Mouse (Mus musculus) heart, embryonic 14.5 days (tissue): ENCODE results near the gene Ddx18. TPM values are rescaled to one million over a fixed set of nuclear protein-coding genes. Genes with fewer than 3 reads are reported as not detected.
A peak's percentile ranks its signal among the peaks of the same experiment; 100 is the strongest.

Experiments used
- ATAC-seq: fragments of 200-750 bp; cut with Nextera tagmentation; 2 replicates; pipeline ENCODE4 v1.8.0; 2017; ENCODE audit warnings: low read depth, moderate TSS enrichment; ENCODE audit not compliant: insufficient number of reproducible peaks, insufficient read depth, low FRiP score
- H3K27ac ChIP-seq, 2 experiments: fragments of 200-500 bp in 1 of 2; fragments of 300-500 bp in 1 of 2; sonication (generic) in 1 of 2; replicated peaks in 1 of 2; 2 replicates each; pipeline ENCODE4 v1.5.1; 2012 to 2014; ENCODE audit warnings: low read depth in 2 of 2, low read length in 2 of 2, control low read depth in 1 of 2, mild to moderate bottlenecking in 1 of 2, mixed read lengths in 1 of 2; ENCODE audit not compliant: control insufficient read depth in 1 of 2, insufficient read depth in 1 of 2
- H3K27me3 ChIP-seq: fragments of 300-500 bp; sonication (generic); 2 replicates; pipeline ENCODE4 v1.6.1; 2014; ENCODE audit warnings: mild to moderate bottlenecking, low read length, control low read depth; ENCODE audit not compliant: control insufficient read depth, insufficient read depth
- H3K36me3 ChIP-seq: fragments of 300-500 bp; sonication (generic); 2 replicates; pipeline ENCODE4 v1.6.1; 2014; ENCODE audit warnings: mild to moderate bottlenecking, control low read depth, low read length, mixed read lengths; ENCODE audit not compliant: control insufficient read depth, insufficient read depth
- H3K4me1 ChIP-seq, 2 experiments: fragments of 200-500 bp in 1 of 2; fragments of 300-500 bp in 1 of 2; sonication (generic) in 1 of 2; 2 replicates each; pipeline ENCODE4 v1.6.1; 2012 to 2014; ENCODE audit warnings: low read length in 2 of 2, control low read depth in 1 of 2, mixed read lengths in 1 of 2; ENCODE audit not compliant: control insufficient read depth in 2 of 2, insufficient read depth in 2 of 2
- H3K4me2 ChIP-seq: fragments of 300-500 bp; sonication (generic); 2 replicates; pipeline ENCODE4 v1.6.1; 2014; ENCODE audit warnings: mild to moderate bottlenecking, low read length
- H3K4me3 ChIP-seq, 2 experiments: fragments of 200-500 bp in 1 of 2; fragments of 300-500 bp in 1 of 2; sonication (generic) in 1 of 2; 2 replicates each; pipeline ENCODE4 v1.5.1; 2012 to 2014; ENCODE audit warnings: low read length in 2 of 2, mild to moderate bottlenecking in 2 of 2, control low read depth in 1 of 2, low read depth in 1 of 2, moderate library complexity in 1 of 2; ENCODE audit not compliant: control insufficient read depth in 1 of 2, insufficient read depth in 1 of 2
- H3K9ac ChIP-seq: fragments of 300-500 bp; sonication (generic); 2 replicates; pipeline ENCODE4 v1.6.1; 2014; ENCODE audit warnings: mild to moderate bottlenecking, low read length
- H3K9me3 ChIP-seq: fragments of 300-500 bp; sonication (generic); 2 replicates; pipeline ENCODE4 v1.6.1; 2016; ENCODE audit warnings: low read length, control low read depth; ENCODE audit not compliant: control insufficient read depth
- WGBS: fragments of 180-500 bp; shearing (Covaris S2); extraction: QIAGEN DNeasy Blood & Tissue Kit; methylation state at CpG from one replicate; pipeline ENCODE4 v1.1.7; 2014; 5-methylcytosine and 5-hydroxymethylcytosine counted together
- polyA plus RNA-seq: library from polyadenylated mRNA; unstranded; fragments of >200 nt; fragmentation: Nextera tagmentation; extraction: Ambion mirVana; gene quantifications from 2 replicates; pipeline ENCODE4 v1.2.1, GENCODE M21; 2014

Gene Ddx18
- polyA plus RNA-seq, 1 experiment from 2014 or later = 35.7 TPM

GRCm38 (mm10) chr1:121527600-121528398 lies 40.0 kb downstream of the Ddx18 start:
- peaks cover 32% of the 10 kb centered on the region for H3K27me3 ChIP-seq
- ATAC-seq = no peak

GRCm38 (mm10) chr1:121527061-121527460 lies 40.7 kb downstream of the Ddx18 start:
- H3K36me3 ChIP-seq = no peaks in the 10 kb centered on the region
- peaks cover 5 to 12% of the 10 kb centered on the region in 2 experiments; a peak in 3 of 4 replicates for H3K4me1 ChIP-seq
- no peak overlapping the region for H3K9ac ChIP-seq
- ATAC-seq = no peak
- no peaks in the 10 kb centered on the region for H3K9me3 ChIP-seq
- peak overlapping the region in 1 of 2 experiments; percentile 39; a peak in 2 of 4 replicates for H3K4me3 ChIP-seq
- peaks cover 32% of the 10 kb centered on the region for H3K27me3 ChIP-seq
- WGBS = 42% methylated on average over 17 of the region's 17 CpGs
- H3K27ac ChIP-seq = no peak overlapping the region
- peak overlapping the region; percentile 63; the same call in 1 of the 2 replicates for H3K4me2 ChIP-seq

More at GRCm38 (mm10) chr1:121527600-121528398, 40.0 kb downstream of the Ddx18 start:
- Histone ChIP-seq H3K9me3 (no peaks in the 10 kb centered on the region), H3K4me2 (peak overlapping the region; percentile 63), H3K27ac (no peak overlapping the region), H3K4me1 (peaks cover 5 to 12% of the 10 kb centered on the region in 2 experiments; a peak in 3 of 4 replicates), H3K9ac (no peak overlapping the region), H3K4me3 (peak overlapping the region; percentile 30 to 39), H3K36me3 (no peaks in the 10 kb centered on the region)
- WGBS = 14% methylated on average over 55 of the region's 55 CpGs

DNA sequence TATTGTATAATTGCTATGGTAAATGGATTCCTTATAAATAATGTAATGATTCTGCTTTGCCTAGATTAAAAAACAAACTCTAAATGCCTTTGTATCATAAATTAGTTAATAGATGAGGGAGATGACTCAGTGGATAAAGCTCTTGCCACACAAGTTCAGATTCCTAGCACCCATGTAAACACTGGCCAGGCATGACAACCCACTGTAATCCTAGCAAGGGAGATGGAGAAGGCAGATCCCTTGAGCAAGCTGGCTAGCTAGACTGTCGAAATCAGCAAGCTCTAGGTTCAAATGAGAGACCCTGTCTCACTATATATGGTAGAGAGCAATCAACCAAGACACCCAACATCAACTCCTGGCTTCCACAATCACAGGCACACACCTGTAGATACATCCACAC lies 49.2 kb downstream of the Ddx18 start:
- H3K4me2 ChIP-seq = no peak overlapping the region
- 77% methylated on average over 1 of the region's 1 CpGs for WGBS
- H3K36me3 ChIP-seq = no peaks in the 10 kb centered on the region
- no peaks in the 10 kb centered on the region for H3K9me3 ChIP-seq
- H3K4me1 ChIP-seq = no peaks in the 10 kb centered on the region
- no peak overlapping the region for H3K4me3 ChIP-seq
- H3K27me3 ChIP-seq = no peaks in the 10 kb centered on the region
- ATAC-seq = no peak
- no peak overlapping the region for H3K9ac ChIP-seq
- H3K27ac ChIP-seq = no peak overlapping the region

GRCm38 (mm10) chr1:121511966-121512365 lies 55.8 kb downstream of the Ddx18 start:
- ATAC-seq = no peak
- 93% methylated on average over 2 of the region's 2 CpGs for WGBS
- H3K27me3 ChIP-seq = no peaks in the 10 kb centered on the region
- no peak overlapping the region for H3K27ac ChIP-seq
- H3K4me2 ChIP-seq = no peak overlapping the region
- H3K9me3 ChIP-seq = peaks cover 5% of the 10 kb centered on the region; the same call in 1 of the 2 replicates
- H3K4me1 ChIP-seq = no peaks in the 10 kb centered on the region
- H3K36me3 ChIP-seq = no peaks in the 10 kb centered on the region
- no peak overlapping the region for H3K9ac ChIP-seq
- H3K4me3 ChIP-seq = no peak overlapping the region

GRCm38 (mm10) chr1:121511186-121511585 lies 56.6 kb downstream of the Ddx18 start:
- no peak for ATAC-seq
- Histone ChIP-seq H3K4me2 (no peak overlapping the region), H3K27me3 (no peaks in the 10 kb centered on the region), H3K36me3 (0 out of 2 replicates have a peak, but pooled peaks cover under 1% of the 10 kb centered on the region), H3K9ac (no peak overlapping the region), H3K9me3 (peaks cover 5% of the 10 kb centered on the region; the same call in 1 of the 2 replicates), H3K27ac (no peak overlapping the region), H3K4me3 (no peak overlapping the region), H3K4me1 (no peaks in the 10 kb centered on the region)
- 37% methylated on average over 2 of the region's 2 CpGs for WGBS

DNA sequence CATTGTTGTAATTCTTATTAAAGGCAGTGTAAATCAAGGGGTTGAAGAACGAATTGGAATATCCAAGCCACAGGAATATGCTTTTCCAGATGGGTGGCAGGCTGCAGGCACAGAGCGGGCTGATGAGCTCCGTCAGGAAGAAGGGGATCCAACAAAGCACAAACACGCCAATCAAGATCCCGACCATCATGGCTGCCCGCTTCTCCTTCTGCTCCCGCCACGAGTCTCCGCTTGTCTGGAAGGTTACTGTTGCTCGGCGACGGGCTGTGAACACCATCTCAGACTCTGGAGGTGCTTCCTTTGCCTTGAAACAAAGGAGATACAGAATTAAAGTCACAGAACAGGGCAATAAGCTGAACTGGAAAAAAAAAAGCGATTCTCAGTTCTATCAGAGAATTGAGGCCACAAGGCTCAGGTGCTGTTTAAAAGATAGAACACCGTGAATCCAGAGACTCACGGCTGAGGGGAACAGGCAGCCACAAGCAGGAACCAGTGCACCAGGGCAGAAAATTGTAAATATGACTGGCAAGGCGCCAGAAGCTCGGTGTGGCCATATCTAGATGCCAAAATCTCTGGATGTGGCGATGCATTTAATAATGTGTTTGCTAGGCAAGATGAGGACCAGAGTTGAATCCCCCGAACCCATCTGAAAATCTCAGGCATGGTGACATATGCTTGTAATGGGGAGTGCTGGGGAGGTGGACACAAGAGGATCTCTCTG lies 57.2 kb downstream of the Ddx18 start:
- Histone ChIP-seq H3K9ac (no peak overlapping the region), H3K36me3 (peaks cover 6% of the 10 kb centered on the region; the same call in 1 of the 2 replicates), H3K4me1 (no peaks in the 10 kb centered on the region), H3K9me3 (peaks cover 5% of the 10 kb centered on the region; the same call in 1 of the 2 replicates), H3K27me3 (no peaks in the 10 kb centered on the region), H3K4me3 (no peak overlapping the region), H3K4me2 (no peak overlapping the region), H3K27ac (no peak overlapping the region)
- 79% methylated on average over 19 of the region's 19 CpGs for WGBS
- ATAC-seq = no peak

- Histone ChIP-seq H3K36me3 (peaks cover 17% of the 10 kb centered on the region; the same call in 1 of the 2 replicates), H3K9me3 (peaks cover 5% of the 10 kb centered on the region; the same call in 1 of the 2 replicates), H3K27ac (no peak overlapping the region), H3K4me1 (no peaks in the 10 kb centered on the region), H3K4me3 (no peak overlapping the region), H3K27me3 (no peaks in the 10 kb centered on the region), H3K4me2 (no peak overlapping the region), H3K9ac (no peak overlapping the region)
- ATAC-seq = no peak
- 84% methylated on average over 2 of the region's 2 CpGs for WGBS
Observed at GRCm38 (mm10) chr1:121508729-121509128, 59.1 kb downstream of the Ddx18 start.
